Mouse (Mus musculus): ENCODE data around the gene Prss45.

DNA sequence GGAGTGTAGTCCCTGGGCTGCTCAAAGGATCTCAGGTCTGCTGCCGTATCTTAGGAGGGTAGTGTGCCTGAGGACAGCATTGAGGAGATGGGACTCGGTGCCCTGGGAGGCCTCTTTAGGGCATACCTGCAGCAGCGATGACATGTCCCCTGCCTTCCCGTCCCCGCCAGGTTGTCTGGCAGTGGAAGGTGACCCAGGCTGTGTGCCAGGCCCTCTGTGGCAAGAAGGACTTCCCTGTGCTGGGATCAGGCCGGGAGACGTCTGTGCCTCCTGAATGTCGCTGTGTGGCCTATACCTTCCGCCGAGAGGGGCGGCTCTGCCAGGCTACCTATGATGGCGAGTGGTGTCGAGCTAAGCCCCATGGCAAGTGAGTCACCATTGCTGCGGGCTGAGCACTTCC is 54.5 kb downstream of the Prss45 start:
- TF ChIP-seq POLR2A (IDR thresholded peaks at IDR 0.05; ENCODE audit: insufficient read length, low read depth) (no peak), MYOD1 (IDR thresholded peaks at IDR 0.05; ENCODE audit: control insufficient read depth in 1 of 3, insufficient read length in 2 of 3, low read depth in 2 of 3) (no peak), TCF3 (IDR thresholded peaks at IDR 0.05; ENCODE audit: insufficient read length, low read depth) (no peak), MYOG (IDR thresholded peaks at IDR 0.05; ENCODE audit: control insufficient read depth in 1 of 3, insufficient read depth in 1 of 3, insufficient read length in 2 of 3, low read depth in 2 of 3) (no peak), E2F4 (IDR thresholded peaks at IDR 0.05; ENCODE audit: insufficient read depth) (no peak), CEBPB (IDR thresholded peaks at IDR 0.05; ENCODE audit: insufficient read depth, poor library complexity, severe bottlenecking) (no peak)

All from myocyte (in vitro differentiated cells).